Mouse (Mus musculus) testis, adult 2 months (tissue): ENCODE results near the gene Zfp607b.

Experiments
- CTCF ChIP-seq: fragments of 200-500 bp; IDR thresholded peaks from 2 replicates; pipeline ENCODE4 v1.5.1; 2012; ENCODE audit warnings: low read depth, mild to moderate bottlenecking, inconsistent platforms, low read length, moderate library complexity; ENCODE audit not compliant: control insufficient read depth, insufficient read depth, insufficient replicate concordance
- POLR2A ChIP-seq: fragments of 200-500 bp; IDR thresholded peaks from 2 replicates; pipeline ENCODE4 v1.6.1; 2012; ENCODE audit warnings: low read depth, mild to moderate bottlenecking, inconsistent platforms, low read length, moderate library complexity; ENCODE audit not compliant: control insufficient read depth

- TF ChIP-seq CTCF (no peak), POLR2A (no peak)
Measured at GRCm38 (mm10) chr7:27710402-27710801, 21.3 kb downstream of the Zfp607b start.
